Mouse (Mus musculus) frontal cortex, postnatal 25 days (tissue): ENCODE data around the gene Nlrp6.
"Not testable (repeated sequence)": the region's sequence is repeated elsewhere in the genome, so short reads cannot be mapped to it uniquely, and the experiment has no call there.

Experiments used
- DNase-seq, 2 experiments: peaks; one replicate each; pipeline ENCODE4 v3.0.0; 2022; ENCODE audit warnings: low spot score in 2 of 2

Nlrp6 gene

DNA sequence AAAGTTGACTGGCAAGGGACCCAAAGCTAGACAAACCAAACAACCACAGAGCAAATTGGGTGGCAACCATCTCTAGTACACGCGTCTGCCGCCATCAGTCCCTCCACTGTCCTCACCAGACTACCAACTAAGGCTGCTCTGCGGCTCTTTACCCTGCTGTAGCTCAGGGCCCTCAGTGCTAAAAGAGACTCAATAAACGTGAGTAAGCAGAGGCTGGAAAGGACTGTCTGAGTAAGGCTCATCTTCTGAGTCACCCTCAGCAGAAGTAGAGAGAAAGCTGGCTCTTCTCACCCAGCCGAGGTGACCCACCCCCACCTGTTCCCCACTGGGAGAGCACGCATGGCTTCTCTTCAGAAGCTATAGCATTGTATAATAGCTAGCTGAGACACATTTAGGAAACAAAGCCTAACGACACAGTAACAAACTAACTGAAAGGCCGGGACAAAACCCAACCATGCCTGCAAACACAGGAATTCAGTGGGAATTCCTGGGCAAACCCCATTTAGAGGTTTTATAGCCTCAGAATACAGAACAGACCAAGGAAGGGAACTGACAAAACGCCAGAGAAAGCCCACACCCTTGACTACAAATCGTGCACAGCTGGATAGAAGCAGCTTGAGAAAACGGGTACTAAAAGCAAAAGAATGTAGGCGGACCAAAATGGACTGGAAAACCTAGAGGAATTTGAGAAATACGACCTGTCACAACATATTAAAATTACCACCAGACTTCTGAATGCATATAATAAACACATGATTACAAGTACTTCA lies 52.9 kb downstream of the Nlrp6 start:
- no peak for DNase-seq

GRCm38 (mm10) chr7:140974940-140975339 lies 54.2 kb downstream of the Nlrp6 start:
- DNase-seq = no peak

DNA sequence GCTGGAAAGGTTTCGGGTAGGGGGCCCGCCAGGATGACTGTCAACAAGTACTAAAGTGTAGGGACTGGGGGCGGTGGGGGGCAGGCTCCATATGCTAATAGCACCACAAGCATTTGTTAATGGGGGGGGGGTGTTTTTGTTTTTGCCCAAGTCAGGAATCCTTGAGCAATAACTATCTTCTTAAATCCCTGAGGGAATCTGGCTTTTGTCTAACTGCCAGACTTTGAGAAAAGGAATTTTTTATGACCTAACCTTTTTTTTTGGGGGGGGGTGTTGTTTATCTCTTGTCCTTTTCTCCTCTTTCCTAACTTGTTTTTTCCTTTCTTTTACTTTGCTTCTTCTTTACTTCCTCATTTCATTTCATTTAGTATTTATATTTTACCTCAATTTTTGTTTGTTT lies 54.8 kb downstream of the Nlrp6 start:
- DNase-seq = no peak

- not testable (repeated sequence) for DNase-seq
Measured at GRCm38 (mm10) chr7:140976720-140977119, 56.0 kb downstream of the Nlrp6 start.
